Comparison of ENCODE assay signal across 19 mouse cellular contexts in the genomic region with DNA sequence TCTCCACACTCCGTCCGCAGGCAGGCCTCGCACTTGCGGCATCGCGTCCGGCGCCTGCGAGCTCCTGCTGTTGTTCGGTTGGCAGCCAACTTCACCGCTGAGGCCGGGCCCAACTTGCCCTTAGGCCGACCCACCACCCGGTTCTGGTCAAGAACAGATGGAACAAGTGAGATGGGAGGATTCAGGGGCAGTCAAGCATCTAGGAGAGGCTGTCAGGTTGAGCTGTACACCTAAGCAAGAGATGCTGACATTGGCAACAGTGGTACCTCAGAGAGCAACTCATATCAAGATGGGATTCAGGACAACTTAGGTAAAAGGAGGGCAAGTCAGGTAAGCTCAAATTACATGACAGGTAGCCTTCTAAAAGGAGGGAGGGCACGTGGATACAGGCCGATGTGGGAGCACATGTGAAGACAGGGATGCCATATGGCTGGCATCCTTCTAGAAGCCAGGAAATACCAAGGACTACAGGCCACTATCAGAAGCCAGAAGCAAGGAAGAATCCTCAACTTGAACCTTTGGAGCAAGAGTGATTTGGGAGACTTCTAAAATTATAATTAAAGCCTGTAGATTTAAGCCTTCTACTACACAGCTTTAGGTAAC. TPM values are rescaled to one million over a fixed set of nuclear protein-coding genes. Genes with fewer than 3 reads are reported as not detected.
DNase-seq lines count a peak whose midpoint lies in the region; ATAC-seq and TF ChIP-seq lines count a peak whose summit lies in the region.
"Had no signal": no experiment of that assay in that cellular context is flagged by ENCODE, and none has a peak within 500 bp of the region (broad histone marks: within the 10 kb centered on the region; RNA-seq: fewer than 3 reads in every experiment).

No protein-coding gene starts in this region.

- DNase-seq in heart, adult 11 months = peak; percentile 79
- DNase-seq in heart, postnatal 14 days = no peak
- no peak for DNase-seq in limb, embryonic 10.5 days (ENCODE audit: low spot score)
- peak; percentile 73 for DNase-seq in cerebellum, adult 9-11 months
- DNase-seq in liver, postnatal 0 days = no peak
- no peak for DNase-seq in thymus, adult 18-20 months
- DNase-seq: adrenal gland, adult 2 months; B cell, adult 2 months; heart, adult 18-20 months; kidney, postnatal 4 days; layer of hippocampus, adult 9-11 months; thymus, postnatal 36 days had no signal

- intact Hi-C loops in heart, postnatal 14 days (cut with DNase I) = no loop called here

- H3K4me1 ChIP-seq in limb, embryonic 13.5 days = peaks cover 12% of the 10 kb centered on the region; the same call in 1 of the 2 replicates
- peaks cover 22% of the 10 kb centered on the region for H3K4me1 ChIP-seq in limb, embryonic 10.5 days
- H3K4me1 ChIP-seq in liver, postnatal 0 days (ENCODE audit: insufficient read depth) = peaks cover 18% of the 10 kb centered on the region

- TF ChIP-seq CTCF in liver, postnatal 0 days (IDR thresholded peaks at IDR 0.05; ENCODE audit: low read depth) = no peak

- H3K27me3 ChIP-seq in limb, embryonic 13.5 days = no peaks in the 10 kb centered on the region
- H3K27me3 ChIP-seq in limb, embryonic 10.5 days (ENCODE audit: low read depth, poor library complexity, severe bottlenecking) = no peaks in the 10 kb centered on the region
- no peaks in the 10 kb centered on the region for H3K27me3 ChIP-seq in liver, postnatal 0 days (ENCODE audit: insufficient read depth, low read length)
- H3K27me3 ChIP-seq: forebrain, embryonic 13.5 days; heart, embryonic 15.5 days; liver, embryonic 15.5 days; midbrain, embryonic 12.5 days; neural tube, embryonic 12.5 days had no signal

- H3K9ac ChIP-seq in limb, embryonic 13.5 days = 0 out of 2 replicates have a peak overlapping the region, but pooled peaks have one; percentile 26
- H3K9ac ChIP-seq in liver, postnatal 0 days (replicated peaks) = no peak overlapping the region
- H3K9ac ChIP-seq: forebrain, embryonic 13.5 days; heart, embryonic 15.5 days; liver, embryonic 15.5 days; midbrain, embryonic 12.5 days; neural tube, embryonic 12.5 days had no signal

- 87% methylated on average over 16 of the region's 16 CpGs for WGBS in limb, embryonic 13.5 days
- WGBS in limb, embryonic 10.5 days = 91% methylated on average over 16 of the region's 16 CpGs
- 91% methylated on average over 16 of the region's 16 CpGs for WGBS in liver, postnatal 0 days (ENCODE audit: insufficient replicate concordance)

- H3K4me3 ChIP-seq in limb, embryonic 13.5 days = no peak overlapping the region
- H3K4me3 ChIP-seq in limb, embryonic 10.5 days = no peak overlapping the region
- H3K4me3 ChIP-seq in liver, postnatal 0 days (ENCODE audit: low read depth, low read length) = no peak overlapping the region
- H3K4me3 ChIP-seq: forebrain, embryonic 13.5 days; heart, embryonic 15.5 days; liver, embryonic 15.5 days; midbrain, embryonic 12.5 days; neural tube, embryonic 12.5 days had no signal

- no peaks in the 10 kb centered on the region for H3K9me3 ChIP-seq in limb, embryonic 13.5 days
- H3K9me3 ChIP-seq in limb, embryonic 10.5 days (replicated peaks) = no peaks in the 10 kb centered on the region
- no peaks in the 10 kb centered on the region for H3K9me3 ChIP-seq in liver, postnatal 0 days (ENCODE audit: low read length)
- H3K9me3 ChIP-seq: forebrain, embryonic 13.5 days; heart, embryonic 15.5 days; liver, embryonic 15.5 days; midbrain, embryonic 12.5 days; neural tube, embryonic 12.5 days had no signal

- H3K4me2 ChIP-seq in limb, embryonic 13.5 days (replicated peaks) = no peak overlapping the region
- H3K4me2 ChIP-seq in liver, postnatal 0 days (ENCODE audit: low read depth, low read length) = no peak overlapping the region
- H3K4me2 ChIP-seq: forebrain, embryonic 13.5 days; heart, embryonic 15.5 days; liver, embryonic 15.5 days; midbrain, embryonic 12.5 days; neural tube, embryonic 12.5 days had no signal

- TF ChIP-seq EP300 in liver, postnatal 0 days (IDR thresholded peaks at IDR 0.05; ENCODE audit: low read depth) = no peak

- peaks cover 12% of the 10 kb centered on the region for H3K36me3 ChIP-seq in limb, embryonic 13.5 days
- H3K36me3 ChIP-seq in limb, embryonic 10.5 days = peaks cover 57% of the 10 kb centered on the region
- H3K36me3 ChIP-seq in liver, postnatal 0 days (replicated peaks; ENCODE audit: insufficient read depth, low read length) = 0 out of 2 replicates have a peak, but pooled peaks cover 2% of the 10 kb centered on the region
- H3K36me3 ChIP-seq: heart, embryonic 15.5 days had no signal

- ATAC-seq in limb, embryonic 13.5 days (ENCODE audit: low FRiP score, low read depth) = no peak
- ATAC-seq in liver, postnatal 0 days = no peak
- ATAC-seq: forebrain, embryonic 13.5 days; lung, postnatal 0 days had no signal

- no peak overlapping the region for H3K27ac ChIP-seq in limb, embryonic 13.5 days
- no peak overlapping the region for H3K27ac ChIP-seq in limb, embryonic 10.5 days
- H3K27ac ChIP-seq in liver, postnatal 0 days (ENCODE audit: low read depth) = no peak overlapping the region
- H3K27ac ChIP-seq: forebrain, embryonic 13.5 days; heart, embryonic 15.5 days; liver, embryonic 15.5 days; midbrain, embryonic 12.5 days; neural tube, embryonic 12.5 days had no signal

RNA-seq across cellular contexts. Expression of a gene that starts 38.9 kb away (rescaled TPM):
- total RNA-seq in heart, postnatal 14 days (2021) = 10 to 100 TPM; 27.3 to 27.7 TPM
- 41.8 and 42.4 TPM in 2 replicates for polyA plus RNA-seq in limb, embryonic 13.5 days (2015; fragmentation: Nextera tagmentation; extraction: Ambion mirVana)
- polyA plus RNA-seq in limb, embryonic 10.5 days (2016; fragmentation: Nextera tagmentation; extraction: Ambion mirVana) = 42.4 and 49.4 TPM in 2 replicates
- 8.0 and 8.3 TPM in 2 replicates for polyA plus RNA-seq in liver, postnatal 0 days (2015; fragmentation: Nextera tagmentation; extraction: Ambion mirVana)

Comparison
In these comparisons a context has a peak if more than half of its experiments do, and no peak if none do; other contexts are left out.
1. DNase-seq: peak in heart, adult 11 months (single experiment) and cerebellum, adult 9-11 months (single experiment); none in heart, postnatal 14 days (0 of 2), limb, embryonic 10.5 days (single experiment), liver, postnatal 0 days (single experiment) and thymus, adult 18-20 months (0 of 2).